In genomic region chr4:84668949-84669605, GRCm38 (mm10) we compare ENCODE assay signal across 13 mouse cellular contexts. TPM values are rescaled to one million over a fixed set of nuclear protein-coding genes. Genes with fewer than 3 reads are reported as not detected.
DNase-seq lines count a peak whose midpoint lies in the region; ATAC-seq and TF ChIP-seq lines count a peak whose summit lies in the region.
"Had no signal": no experiment of that assay in that cellular context is flagged by ENCODE, and none has a peak within 500 bp of the region (broad histone marks: within the 10 kb centered on the region; RNA-seq: fewer than 3 reads in every experiment).

No protein-coding gene starts in this region.

- TF ChIP-seq EP300 in stomach, postnatal 0 days (optimal IDR thresholded peaks at IDR 0.05) = no peak

- TF ChIP-seq CTCF in embryonic fibroblast, embryonic 13.5 days (IDR thresholded peaks at IDR 0.05; ENCODE audit: borderline replicate concordance, insufficient read depth, low read length) = no peak
- 0 out of 2 replicates have a peak, but pooled peaks have one; percentile 2 for TF ChIP-seq CTCF in stomach, postnatal 0 days (IDR thresholded peaks at IDR 0.05; ENCODE audit: low read depth)

- 47% methylated on average over 12 of the region's 12 CpGs for WGBS in neural tube, embryonic 11.5 days
- WGBS in neural tube, embryonic 15.5 days = 29% methylated on average over 12 of the region's 12 CpGs
- WGBS in limb, embryonic 14.5 days = 61% methylated on average over 12 of the region's 12 CpGs
- 56% methylated on average over 12 of the region's 12 CpGs for WGBS in stomach, postnatal 0 days

- no peak for TF ChIP-seq POLR2A in embryonic fibroblast, embryonic 13.5 days (IDR thresholded peaks at IDR 0.05; ENCODE audit: low read depth, low read length)
- TF ChIP-seq POLR2A in limb, embryonic 14.5 days (IDR thresholded peaks at IDR 0.05; ENCODE audit: borderline replicate concordance, extremely low read depth, insufficient read depth, insufficient read length) = no peak

- H3K4me3 ChIP-seq in neural tube, embryonic 11.5 days (ENCODE audit: low read depth, low read length) = no peak overlapping the region
- H3K4me3 ChIP-seq in neural tube, embryonic 15.5 days (replicated peaks) = no peak overlapping the region
- H3K4me3 ChIP-seq in embryonic fibroblast, embryonic 13.5 days (ENCODE audit: insufficient read depth, low read length) = no peak overlapping the region
- no peak overlapping the region for H3K4me3 ChIP-seq in limb, embryonic 14.5 days (replicated peaks; ENCODE audit: low read length)
- no peak overlapping the region for H3K4me3 ChIP-seq in stomach, postnatal 0 days (ENCODE audit: low read depth, low read length)
- H3K4me3 ChIP-seq: liver, embryonic 13.5 days; megakaryocyte, embryonic 14.5 days had no signal

- H3K27me3 ChIP-seq in neural tube, embryonic 11.5 days (ENCODE audit: control insufficient read depth, insufficient read depth, low read length) = peaks cover 18% of the 10 kb centered on the region
- H3K27me3 ChIP-seq in neural tube, embryonic 15.5 days (replicated peaks) = peaks cover 22% of the 10 kb centered on the region
- H3K27me3 ChIP-seq in limb, embryonic 14.5 days (ENCODE audit: control insufficient read depth, insufficient read depth, low read length) = no peaks in the 10 kb centered on the region
- H3K27me3 ChIP-seq in stomach, postnatal 0 days (ENCODE audit: control insufficient read depth, insufficient read depth, low read length) = no peaks in the 10 kb centered on the region
- H3K27me3 ChIP-seq: CH12.LX had no signal

- peak; percentile 46 for DNase-seq in neural tube, embryonic 11.5 days (ENCODE audit: low spot score)
- no peak for DNase-seq in limb, embryonic 14.5 days (ENCODE audit: low spot score)
- DNase-seq in stomach, postnatal 0 days (ENCODE audit: low spot score) = no peak
- no peak for DNase-seq in adrenal gland, postnatal 25 days
- DNase-seq in urinary bladder, postnatal 36 days (ENCODE audit: low spot score in 2 of 2) = no peak
- DNase-seq: cerebellum, postnatal 36 days; liver, embryonic 13.5 days had no signal

- no peaks in the 10 kb centered on the region for H3K36me3 ChIP-seq in neural tube, embryonic 11.5 days (ENCODE audit: control insufficient read depth, insufficient read depth, low read length)
- no peaks in the 10 kb centered on the region for H3K36me3 ChIP-seq in neural tube, embryonic 15.5 days
- H3K36me3 ChIP-seq in limb, embryonic 14.5 days (ENCODE audit: control insufficient read depth, insufficient read depth, low read length) = no peaks in the 10 kb centered on the region
- H3K36me3 ChIP-seq in stomach, postnatal 0 days (ENCODE audit: control insufficient read depth, insufficient read depth, low read length) = no peaks in the 10 kb centered on the region
- H3K36me3 ChIP-seq: liver, embryonic 13.5 days had no signal

- H3K9me3 ChIP-seq in neural tube, embryonic 11.5 days (ENCODE audit: control insufficient read depth, low read length) = no peaks in the 10 kb centered on the region
- H3K9me3 ChIP-seq in neural tube, embryonic 15.5 days (replicated peaks) = no peaks in the 10 kb centered on the region
- no peaks in the 10 kb centered on the region for H3K9me3 ChIP-seq in limb, embryonic 14.5 days (ENCODE audit: control insufficient read depth, low read length)
- no peaks in the 10 kb centered on the region for H3K9me3 ChIP-seq in stomach, postnatal 0 days (ENCODE audit: control insufficient read depth, low read length)
- H3K9me3 ChIP-seq: liver, embryonic 13.5 days; megakaryocyte, embryonic 14.5 days had no signal

- H3K4me1 ChIP-seq in neural tube, embryonic 11.5 days (ENCODE audit: control insufficient read depth, insufficient read depth, low read length) = peaks cover 4% of the 10 kb centered on the region; the same call in 1 of the 2 replicates
- H3K4me1 ChIP-seq in neural tube, embryonic 15.5 days = peaks cover 7% of the 10 kb centered on the region
- H3K4me1 ChIP-seq in embryonic fibroblast, embryonic 13.5 days (ENCODE audit: control insufficient read depth, insufficient read depth, low read length) = peaks cover 15% of the 10 kb centered on the region
- peaks cover 21% of the 10 kb centered on the region for H3K4me1 ChIP-seq in limb, embryonic 14.5 days (ENCODE audit: control insufficient read depth, insufficient read depth, low read length)
- H3K4me1 ChIP-seq in stomach, postnatal 0 days (replicated peaks; ENCODE audit: control insufficient read depth, insufficient read depth) = no peaks in the 10 kb centered on the region
- H3K4me1 ChIP-seq: liver, embryonic 13.5 days had no signal

- no peak overlapping the region for H3K27ac ChIP-seq in neural tube, embryonic 11.5 days (ENCODE audit: low read depth, low read length)
- no peak overlapping the region for H3K27ac ChIP-seq in neural tube, embryonic 15.5 days (replicated peaks)
- peak overlapping the region; percentile 51 for H3K27ac ChIP-seq in embryonic fibroblast, embryonic 13.5 days (ENCODE audit: insufficient read depth, low read length)
- H3K27ac ChIP-seq in limb, embryonic 14.5 days (replicated peaks; ENCODE audit: low read depth, low read length) = no peak overlapping the region
- no peak overlapping the region for H3K27ac ChIP-seq in stomach, postnatal 0 days (replicated peaks)
- H3K27ac ChIP-seq: liver, embryonic 13.5 days had no signal

- H3K4me2 ChIP-seq in neural tube, embryonic 11.5 days (ENCODE audit: low read depth) = no peak overlapping the region
- no peak overlapping the region for H3K4me2 ChIP-seq in neural tube, embryonic 15.5 days
- 0 out of 2 replicates have a peak overlapping the region, but pooled peaks have one; percentile 6 for H3K4me2 ChIP-seq in limb, embryonic 14.5 days (replicated peaks; ENCODE audit: low read depth, low read length, severe bottlenecking)
- peak overlapping the region; percentile 23 for H3K4me2 ChIP-seq in stomach, postnatal 0 days (replicated peaks; ENCODE audit: low read depth)
- H3K4me2 ChIP-seq: liver, embryonic 13.5 days had no signal

- ATAC-seq in neural tube, embryonic 11.5 days (ENCODE audit: insufficient read depth, low FRiP score, low TSS enrichment) = peak; percentile 73
- ATAC-seq in neural tube, embryonic 15.5 days (ENCODE audit: low FRiP score) = no peak
- no peak for ATAC-seq in limb, embryonic 14.5 days (ENCODE audit: low FRiP score, low read depth)
- ATAC-seq in stomach, postnatal 0 days (ENCODE audit: low FRiP score, low TSS enrichment) = no peak
- ATAC-seq: forebrain, embryonic 14.5 days had no signal

- H3K9ac ChIP-seq in neural tube, embryonic 11.5 days (ENCODE audit: low read length) = no peak overlapping the region
- H3K9ac ChIP-seq in neural tube, embryonic 15.5 days (replicated peaks) = no peak overlapping the region
- no peak overlapping the region for H3K9ac ChIP-seq in limb, embryonic 14.5 days (ENCODE audit: low read depth, low read length, severe bottlenecking)
- no peak overlapping the region for H3K9ac ChIP-seq in stomach, postnatal 0 days (ENCODE audit: low read length)
- H3K9ac ChIP-seq: liver, embryonic 13.5 days had no signal

RNA-seq across cellular contexts. Expression of gene Bnc2, which starts 6.0 kb away (rescaled TPM):
- polyA plus RNA-seq in neural tube, embryonic 11.5 days (2014; fragmentation: Nextera tagmentation; extraction: Ambion mirVana) = 12.8 and 16.3 TPM in 2 replicates
- polyA plus RNA-seq in neural tube, embryonic 15.5 days (2015; fragmentation: Nextera tagmentation; extraction: Ambion mirVana) = 14.2 and 16.2 TPM in 2 replicates
- 31.7 and 48.4 TPM in 2 replicates for polyA plus RNA-seq in embryonic fibroblast, embryonic 13.5 days (2011; ENCODE audit: insufficient read length, low read depth, missing spikeins)
- polyA plus RNA-seq in limb, embryonic 14.5 days (2012; rRNA removed) = 24.3 and 36.8 TPM in 2 replicates
- polyA plus RNA-seq in limb, embryonic 14.5 days (2014; fragmentation: Nextera tagmentation; extraction: Ambion mirVana) = 25.7 and 32.9 TPM in 2 replicates
- 5.8 and 6.9 TPM in 2 replicates for polyA plus RNA-seq in stomach, postnatal 0 days (2015; fragmentation: Nextera tagmentation; extraction: Ambion mirVana)
- 7.3 and 10.3 TPM in 2 replicates for total RNA-seq in adrenal gland, postnatal 25 days (2021)
- total RNA-seq: CH12.LX; granulocyte monocyte progenitor cell, adult 5-6 weeks had no signal

Comparison
In these comparisons a context has a peak if more than half of its experiments do, and no peak if none do; other contexts are left out.
1. H3K4me2 ChIP-seq: peak in limb, embryonic 14.5 days (single experiment) and stomach, postnatal 0 days (single experiment); none in neural tube, embryonic 11.5 days (single experiment) and neural tube, embryonic 15.5 days (single experiment).